Mouse (Mus musculus): Measurements from ENCODE around the gene Ghrh. TPM values are rescaled to one million over a fixed set of nuclear protein-coding genes. Genes with fewer than 3 reads are reported as not detected.

The Ghrh gene
- polyA plus RNA-seq, 1 experiment: 1.1 TPM

DNA sequence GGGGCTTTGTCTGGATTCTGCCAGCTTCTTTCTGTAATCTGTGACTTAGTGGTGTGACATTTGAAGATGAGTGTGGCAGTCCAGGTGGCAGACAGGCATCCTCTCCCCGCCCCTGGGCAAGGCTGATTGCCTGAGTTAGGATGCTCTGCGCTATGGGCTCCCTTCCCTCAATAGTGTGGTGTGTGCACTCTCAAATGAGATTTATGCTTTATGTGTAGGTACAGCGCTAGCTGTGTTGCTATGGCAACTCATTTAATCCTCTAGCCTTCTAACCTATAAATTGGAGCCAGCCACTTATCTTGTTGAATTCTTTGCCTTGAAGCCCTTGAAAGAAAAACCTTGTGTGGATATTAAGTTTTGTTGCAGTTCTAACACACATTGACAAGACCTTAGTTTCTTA lies 33.6 kb downstream of the Ghrh start:
- H3K4me1 ChIP-seq: peaks cover 17% of the 10 kb centered on the region
- H3K36me3 ChIP-seq (replicated peaks; ENCODE audit: low read length): peaks cover 99% of the 10 kb centered on the region
- no peak overlapping the region for H3K4me3 ChIP-seq (replicated peaks)
- H3K27me3 ChIP-seq (replicated peaks): no peaks in the 10 kb centered on the region
- no peaks in the 10 kb centered on the region for H3K9me3 ChIP-seq
- TF ChIP-seq GATA1 (IDR thresholded peaks at IDR 0.05; ENCODE audit: borderline replicate concordance, low read length) (no peak), FLI1 (IDR thresholded peaks at IDR 0.05; ENCODE audit: low read length) (no peak)

DNA sequence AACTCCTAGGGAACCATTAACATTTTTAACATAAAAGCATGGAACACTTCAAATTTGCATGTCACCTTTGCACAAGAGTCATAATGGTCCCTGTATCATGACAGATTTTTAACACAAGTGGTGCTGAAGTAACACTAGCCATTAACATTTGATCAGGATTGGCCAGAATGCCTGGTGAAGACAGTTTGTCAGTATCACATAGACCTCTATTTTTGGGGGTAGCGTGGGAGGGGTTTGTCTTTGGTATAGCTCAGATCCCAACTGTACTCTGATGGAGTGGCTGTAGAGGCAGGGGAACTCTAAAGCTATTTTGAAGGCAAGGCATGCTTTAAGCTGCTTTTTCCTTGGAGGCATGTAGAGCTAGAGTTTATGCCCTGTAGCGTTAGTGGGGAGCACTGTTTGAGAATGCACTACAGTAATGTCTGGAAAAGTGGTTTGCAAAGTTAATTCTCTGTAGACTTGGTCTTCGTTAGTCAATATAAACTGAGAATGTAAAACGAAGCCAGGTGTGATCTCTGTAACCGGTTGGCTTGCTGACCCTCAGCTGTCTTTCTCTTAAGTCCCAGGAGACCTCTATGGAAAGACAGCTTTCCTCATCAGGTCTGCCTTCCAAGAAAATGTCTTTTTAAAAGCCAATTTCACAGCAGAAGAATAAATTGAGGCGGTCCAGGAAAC lies 36.2 kb downstream of the Ghrh start:
- H3K9me3 ChIP-seq: no peaks in the 10 kb centered on the region
- peaks cover 99% of the 10 kb centered on the region for H3K36me3 ChIP-seq (replicated peaks; ENCODE audit: low read length)
- H3K4me1 ChIP-seq: peaks cover 10% of the 10 kb centered on the region
- H3K4me3 ChIP-seq (replicated peaks): no peak overlapping the region
- TF ChIP-seq GATA1 (IDR thresholded peaks at IDR 0.05; ENCODE audit: borderline replicate concordance, low read length): no peak
- no peak for TF ChIP-seq FLI1 (IDR thresholded peaks at IDR 0.05; ENCODE audit: low read length)
- no peaks in the 10 kb centered on the region for H3K27me3 ChIP-seq (replicated peaks)

- Histone ChIP-seq H3K4me1 (peaks cover 19% of the 10 kb centered on the region), H3K4me3 (replicated peaks) (no peak overlapping the region), H3K27me3 (replicated peaks) (no peaks in the 10 kb centered on the region), H3K36me3 (replicated peaks; ENCODE audit: low read length) (peaks cover 99% of the 10 kb centered on the region), H3K9me3 (no peaks in the 10 kb centered on the region)
- TF ChIP-seq GATA1 (IDR thresholded peaks at IDR 0.05; ENCODE audit: borderline replicate concordance, low read length): no peak
- no peak for TF ChIP-seq FLI1 (IDR thresholded peaks at IDR 0.05; ENCODE audit: low read length)
Measured at GRCm38 (mm10) chr2:157309611-157310010, 37.7 kb downstream of the Ghrh start.

- Histone ChIP-seq H3K27me3 (replicated peaks) (no peaks in the 10 kb centered on the region), H3K4me1 (peaks cover 21% of the 10 kb centered on the region), H3K4me3 (replicated peaks) (no peak overlapping the region), H3K9me3 (no peaks in the 10 kb centered on the region), H3K36me3 (replicated peaks; ENCODE audit: low read length) (peaks cover 99% of the 10 kb centered on the region)
- TF ChIP-seq GATA1 (IDR thresholded peaks at IDR 0.05; ENCODE audit: borderline replicate concordance, low read length) (no peak), FLI1 (IDR thresholded peaks at IDR 0.05; ENCODE audit: low read length) (no peak)
Measured at GRCm38 (mm10) chr2:157308273-157308917, 38.9 kb downstream of the Ghrh start.

DNA sequence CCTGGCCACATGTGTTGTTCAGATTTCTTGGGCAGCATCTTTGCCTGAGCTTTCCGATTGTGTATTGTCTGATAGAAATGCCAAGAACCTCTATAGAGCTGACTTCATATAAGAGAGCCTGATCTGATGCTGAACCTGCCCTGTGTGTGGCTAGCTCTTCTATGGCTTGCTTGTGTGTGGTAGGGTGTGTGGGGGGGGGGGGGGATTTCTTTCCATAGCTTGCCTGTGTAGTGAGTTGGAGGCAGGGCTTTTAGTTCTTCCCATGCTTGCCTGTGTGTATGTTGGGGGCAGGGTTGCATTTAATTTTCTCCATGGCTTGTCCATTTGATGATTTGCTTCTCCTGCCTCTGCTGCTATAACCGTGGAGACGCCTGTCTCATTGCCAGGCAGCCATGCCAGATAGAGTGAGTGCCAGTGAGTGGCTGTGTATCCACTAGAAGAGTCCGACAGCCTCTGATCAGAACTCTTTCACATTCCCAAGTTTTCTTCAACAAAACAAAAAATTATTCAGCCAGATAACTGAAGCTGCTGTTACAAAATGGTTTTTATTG lies 39.5 kb downstream of the Ghrh start:
- TF ChIP-seq FLI1 (IDR thresholded peaks at IDR 0.05; ENCODE audit: low read length): no peak
- no peak for TF ChIP-seq GATA1 (IDR thresholded peaks at IDR 0.05; ENCODE audit: borderline replicate concordance, low read length)
- no peak overlapping the region for H3K4me3 ChIP-seq (replicated peaks)
- peaks cover 99% of the 10 kb centered on the region for H3K36me3 ChIP-seq (replicated peaks; ENCODE audit: low read length)
- peaks cover 24% of the 10 kb centered on the region for H3K4me1 ChIP-seq
- H3K9me3 ChIP-seq: no peaks in the 10 kb centered on the region
- no peaks in the 10 kb centered on the region for H3K27me3 ChIP-seq (replicated peaks)

GRCm38 (mm10) chr2:157306091-157307032 lies 40.9 kb downstream of the Ghrh start:
- peaks cover 24% of the 10 kb centered on the region for H3K4me1 ChIP-seq
- H3K9me3 ChIP-seq: no peaks in the 10 kb centered on the region
- no peak overlapping the region for H3K4me3 ChIP-seq (replicated peaks)
- peaks cover 100% of the 10 kb centered on the region for H3K36me3 ChIP-seq (replicated peaks; ENCODE audit: low read length)
- no peaks in the 10 kb centered on the region for H3K27me3 ChIP-seq (replicated peaks)
- no peak for TF ChIP-seq FLI1 (IDR thresholded peaks at IDR 0.05; ENCODE audit: low read length)
- no peak for TF ChIP-seq GATA1 (IDR thresholded peaks at IDR 0.05; ENCODE audit: borderline replicate concordance, low read length)

DNA sequence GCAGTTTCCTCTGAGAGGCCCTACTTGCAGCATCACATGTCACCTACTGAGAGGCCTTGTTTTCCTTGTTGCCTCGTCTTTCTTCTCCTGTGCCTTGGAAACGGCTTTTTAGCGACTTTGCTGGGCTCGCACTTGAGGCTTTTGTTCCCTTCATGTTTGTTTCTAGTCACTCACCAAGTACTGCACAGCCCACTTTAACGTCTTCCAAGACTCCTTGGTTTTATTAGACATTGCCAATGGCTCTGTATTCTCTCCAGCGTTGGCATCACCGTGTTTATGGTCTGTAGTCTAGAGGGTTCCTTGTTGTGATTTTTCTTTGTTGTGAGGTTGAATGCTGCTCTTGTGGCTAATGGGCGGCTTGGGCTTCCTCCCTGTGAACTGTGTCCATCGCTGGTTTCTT lies 44.2 kb downstream of the Ghrh start:
- peaks cover 97% of the 10 kb centered on the region for H3K36me3 ChIP-seq (replicated peaks; ENCODE audit: low read length)
- H3K4me1 ChIP-seq: peaks cover 30% of the 10 kb centered on the region
- no peaks in the 10 kb centered on the region for H3K27me3 ChIP-seq (replicated peaks)

GRCm38 (mm10) chr2:157300051-157300450 lies 47.3 kb downstream of the Ghrh start:
- Histone ChIP-seq H3K4me1 (peaks cover 25% of the 10 kb centered on the region), H3K27me3 (replicated peaks) (no peaks in the 10 kb centered on the region), H3K9me3 (no peaks in the 10 kb centered on the region), H3K36me3 (replicated peaks; ENCODE audit: low read length) (peaks cover 97% of the 10 kb centered on the region), H3K4me3 (replicated peaks) (no peak overlapping the region)
- no peak for TF ChIP-seq FLI1 (IDR thresholded peaks at IDR 0.05; ENCODE audit: low read length)
- no peak for TF ChIP-seq GATA1 (IDR thresholded peaks at IDR 0.05; ENCODE audit: borderline replicate concordance, low read length)

More for the DNA sequence above, 44.2 kb downstream of the Ghrh start:
- Histone ChIP-seq H3K4me3 (replicated peaks) (no peak overlapping the region), H3K9me3 (no peaks in the 10 kb centered on the region)
- TF ChIP-seq GATA1 (IDR thresholded peaks at IDR 0.05; ENCODE audit: borderline replicate concordance, low read length) (no peak), FLI1 (IDR thresholded peaks at IDR 0.05; ENCODE audit: low read length) (no peak)

DNA sequence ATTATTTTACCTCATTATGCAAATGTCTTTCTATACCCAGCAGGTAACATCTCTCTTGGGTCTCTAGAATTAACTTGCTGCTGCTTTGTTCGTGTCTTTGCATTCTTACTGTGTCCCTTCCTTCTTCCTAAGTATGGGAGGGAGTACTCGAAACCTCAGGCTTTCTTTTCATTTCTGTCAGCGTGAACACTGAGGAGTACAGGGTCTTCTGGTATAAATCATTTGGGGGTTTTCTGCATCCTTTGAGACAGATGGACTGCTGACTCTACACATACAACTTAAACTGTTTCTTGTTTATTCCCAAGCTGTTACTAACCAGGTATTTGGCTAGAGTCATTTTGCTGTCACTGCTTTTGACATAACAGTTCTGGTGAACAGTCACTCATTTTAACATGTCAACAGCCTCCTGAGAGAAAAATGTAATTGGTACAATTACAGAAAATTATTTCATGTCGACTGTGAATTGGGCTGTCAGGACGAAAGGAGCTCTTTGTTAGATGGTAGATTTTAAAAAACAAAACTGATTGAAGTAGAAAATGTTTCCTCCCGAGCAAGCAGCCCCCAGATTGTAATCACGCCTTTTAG lies 51.1 kb downstream of the Ghrh start:
- H3K9me3 ChIP-seq: no peaks in the 10 kb centered on the region
- TF ChIP-seq FLI1 (IDR thresholded peaks at IDR 0.05; ENCODE audit: low read length) (no peak), GATA1 (IDR thresholded peaks at IDR 0.05; ENCODE audit: borderline replicate concordance, low read length) (no peak)
- peaks cover 98% of the 10 kb centered on the region for H3K36me3 ChIP-seq (replicated peaks; ENCODE audit: low read length)
- H3K4me3 ChIP-seq (replicated peaks): no peak overlapping the region
- H3K27me3 ChIP-seq (replicated peaks): no peaks in the 10 kb centered on the region
- H3K4me1 ChIP-seq: peaks cover 6% of the 10 kb centered on the region
